ENCODE assay signal across 14 mouse cellular contexts in the genomic region with DNA sequence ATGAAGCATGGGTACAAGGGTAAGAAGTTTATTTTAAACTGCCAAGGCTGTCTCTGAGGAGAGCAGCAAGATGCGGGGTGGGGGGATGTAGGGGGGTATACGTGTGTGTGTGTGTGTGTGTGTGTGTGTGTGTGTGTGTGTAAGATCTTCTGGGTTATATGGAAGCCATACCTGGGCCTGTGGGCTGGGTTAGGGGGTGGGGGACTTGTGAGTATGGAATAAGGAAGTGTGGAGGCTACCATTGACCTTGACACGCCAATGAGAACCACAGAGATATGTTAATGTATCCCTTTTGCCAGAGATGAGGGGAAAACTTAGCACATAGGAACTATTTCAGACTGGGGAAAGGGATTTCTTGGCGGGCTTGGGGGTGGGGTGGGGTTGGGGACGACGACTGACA. TPM values are rescaled to one million over a fixed set of nuclear protein-coding genes. Genes with fewer than 3 reads are reported as not detected.
DNase-seq lines count a peak whose midpoint lies in the region; ATAC-seq and TF ChIP-seq lines count a peak whose summit lies in the region.
"Had no signal": no experiment of that assay in that cellular context is flagged by ENCODE, and none has a peak within 500 bp of the region (broad histone marks: within the 10 kb centered on the region; RNA-seq: fewer than 3 reads in every experiment).

No protein-coding gene starts in this region.

- no peak for TF ChIP-seq POLR2A in myocyte (IDR thresholded peaks at IDR 0.05; ENCODE audit: insufficient read length, low read depth)

- no peak overlapping the region for H3K9ac ChIP-seq in forebrain, embryonic 12.5 days
- H3K9ac ChIP-seq in forebrain, postnatal 0 days: no peak overlapping the region
- H3K9ac ChIP-seq in hindbrain, embryonic 15.5 days: no peak overlapping the region
- no peak overlapping the region for H3K9ac ChIP-seq in hindbrain, embryonic 16.5 days (ENCODE audit: low read depth, low read length)
- no peak overlapping the region for H3K9ac ChIP-seq in midbrain, embryonic 15.5 days
- no peak overlapping the region for H3K9ac ChIP-seq in midbrain, embryonic 11.5 days (ENCODE audit: low read length)

- no peak for TF ChIP-seq CTCF in forebrain, postnatal 0 days (IDR thresholded peaks at IDR 0.05; ENCODE audit: low read depth)

- no peak overlapping the region for H3ac ChIP-seq in myocyte (ENCODE audit: control insufficient read depth, insufficient read length)

- no peak for ATAC-seq in forebrain, embryonic 12.5 days (ENCODE audit: low FRiP score)
- no peak for ATAC-seq in forebrain, postnatal 0 days
- no peak for ATAC-seq in hindbrain, embryonic 15.5 days (ENCODE audit: low FRiP score, low read depth)
- no peak for ATAC-seq in hindbrain, embryonic 16.5 days
- no peak for ATAC-seq in midbrain, embryonic 15.5 days (replicated peaks)
- ATAC-seq in midbrain, embryonic 11.5 days (ENCODE audit: low FRiP score): no peak
- ATAC-seq: activated CD4-positive, CD25-positive, alpha-beta regulatory T cell, adult 4 months had no signal

- H3K9me3 ChIP-seq in forebrain, embryonic 12.5 days: no peaks in the 10 kb centered on the region
- H3K9me3 ChIP-seq in forebrain, postnatal 0 days (ENCODE audit: low read length): no peaks in the 10 kb centered on the region
- H3K9me3 ChIP-seq in hindbrain, embryonic 15.5 days: no peaks in the 10 kb centered on the region
- no peaks in the 10 kb centered on the region for H3K9me3 ChIP-seq in hindbrain, embryonic 16.5 days (ENCODE audit: control insufficient read depth, low read length)
- no peaks in the 10 kb centered on the region for H3K9me3 ChIP-seq in midbrain, embryonic 15.5 days
- no peaks in the 10 kb centered on the region for H3K9me3 ChIP-seq in midbrain, embryonic 11.5 days (ENCODE audit: control insufficient read depth, low read length)

- no peaks in the 10 kb centered on the region for H3K27me3 ChIP-seq in forebrain, embryonic 12.5 days
- H3K27me3 ChIP-seq in forebrain, postnatal 0 days (ENCODE audit: insufficient read depth, low read length): no peaks in the 10 kb centered on the region
- no peaks in the 10 kb centered on the region for H3K27me3 ChIP-seq in hindbrain, embryonic 15.5 days
- no peaks in the 10 kb centered on the region for H3K27me3 ChIP-seq in hindbrain, embryonic 16.5 days (replicated peaks; ENCODE audit: control insufficient read depth, insufficient read depth, low read length)
- no peaks in the 10 kb centered on the region for H3K27me3 ChIP-seq in midbrain, embryonic 15.5 days (replicated peaks)
- H3K27me3 ChIP-seq in midbrain, embryonic 11.5 days (ENCODE audit: control insufficient read depth, insufficient read depth, low read length): no peaks in the 10 kb centered on the region
- H3K27me3 ChIP-seq in myocyte (ENCODE audit: control insufficient read depth, insufficient read depth, insufficient read length): no peaks in the 10 kb centered on the region

- H3K4me2 ChIP-seq in forebrain, embryonic 12.5 days: peak overlapping the region; percentile 9; the same call in 1 of the 2 replicates
- no peak overlapping the region for H3K4me2 ChIP-seq in forebrain, postnatal 0 days (ENCODE audit: low read depth)
- H3K4me2 ChIP-seq in hindbrain, embryonic 15.5 days: peak overlapping the region; percentile 78
- no peak overlapping the region; the same call in 1 of the 2 replicates for H3K4me2 ChIP-seq in hindbrain, embryonic 16.5 days (ENCODE audit: low read length)
- H3K4me2 ChIP-seq in midbrain, embryonic 15.5 days: peak overlapping the region; percentile 83; the same call in 1 of the 2 replicates
- H3K4me2 ChIP-seq in midbrain, embryonic 11.5 days: no peak overlapping the region
- H3K4me2 ChIP-seq in myocyte (ENCODE audit: low read depth): peak overlapping the region; percentile 92

- H3K4me1 ChIP-seq in forebrain, embryonic 12.5 days: peaks cover 26% of the 10 kb centered on the region
- H3K4me1 ChIP-seq in forebrain, postnatal 0 days (ENCODE audit: insufficient read depth): peaks cover 13% of the 10 kb centered on the region
- peaks cover 25% of the 10 kb centered on the region for H3K4me1 ChIP-seq in hindbrain, embryonic 15.5 days (replicated peaks)
- peaks cover 20% of the 10 kb centered on the region for H3K4me1 ChIP-seq in hindbrain, embryonic 16.5 days (ENCODE audit: control insufficient read depth, insufficient read depth, low read depth, low read length)
- H3K4me1 ChIP-seq in midbrain, embryonic 15.5 days: peaks cover 27% of the 10 kb centered on the region
- H3K4me1 ChIP-seq in midbrain, embryonic 11.5 days (ENCODE audit: control insufficient read depth, insufficient read depth, low read length): peaks cover 11% of the 10 kb centered on the region

- H3K4me3 ChIP-seq in forebrain, embryonic 12.5 days (replicated peaks): no peak overlapping the region
- no peak overlapping the region for H3K4me3 ChIP-seq in forebrain, postnatal 0 days (ENCODE audit: low read depth, low read length)
- peak overlapping the region; percentile 0; the same call in 1 of the 2 replicates for H3K4me3 ChIP-seq in hindbrain, embryonic 15.5 days
- H3K4me3 ChIP-seq in hindbrain, embryonic 16.5 days (ENCODE audit: low read length): no peak overlapping the region
- H3K4me3 ChIP-seq in midbrain, embryonic 15.5 days: no peak overlapping the region
- no peak overlapping the region for H3K4me3 ChIP-seq in midbrain, embryonic 11.5 days (ENCODE audit: low read depth, low read length)
- H3K4me3 ChIP-seq in myocyte: peak overlapping the region; percentile 96

- H3K79me2 ChIP-seq in myocyte (ENCODE audit: control insufficient read depth, insufficient read depth): peaks cover 59% of the 10 kb centered on the region

- peaks cover 5% of the 10 kb centered on the region for H3K36me3 ChIP-seq in forebrain, embryonic 12.5 days (replicated peaks)
- H3K36me3 ChIP-seq in forebrain, postnatal 0 days (ENCODE audit: insufficient read depth): 0 out of 2 replicates have a peak, but pooled peaks cover 3% of the 10 kb centered on the region
- no peaks in the 10 kb centered on the region for H3K36me3 ChIP-seq in hindbrain, embryonic 15.5 days
- H3K36me3 ChIP-seq in hindbrain, embryonic 16.5 days (ENCODE audit: control insufficient read depth, insufficient read depth, low read length): no peaks in the 10 kb centered on the region
- H3K36me3 ChIP-seq in midbrain, embryonic 15.5 days (replicated peaks): no peaks in the 10 kb centered on the region
- no peaks in the 10 kb centered on the region for H3K36me3 ChIP-seq in midbrain, embryonic 11.5 days (ENCODE audit: control insufficient read depth, insufficient read depth, low read length)
- no peaks in the 10 kb centered on the region for H3K36me3 ChIP-seq in myocyte (ENCODE audit: control insufficient read depth, insufficient read depth)

- no peak overlapping the region for H3K27ac ChIP-seq in forebrain, embryonic 12.5 days
- H3K27ac ChIP-seq in forebrain, postnatal 0 days (ENCODE audit: low read depth, low read length): no peak overlapping the region
- H3K27ac ChIP-seq in hindbrain, embryonic 15.5 days (replicated peaks): no peak overlapping the region
- no peak overlapping the region for H3K27ac ChIP-seq in hindbrain, embryonic 16.5 days (ENCODE audit: low read depth, low read length)
- H3K27ac ChIP-seq in midbrain, embryonic 15.5 days: no peak overlapping the region
- H3K27ac ChIP-seq in midbrain, embryonic 11.5 days (ENCODE audit: low read depth, low read length): no peak overlapping the region

- WGBS in forebrain, embryonic 12.5 days: 94% methylated on average over 6 of the region's 6 CpGs
- 94% methylated on average over 6 of the region's 6 CpGs for WGBS in forebrain, postnatal 0 days
- WGBS in hindbrain, embryonic 15.5 days: 93% methylated on average over 6 of the region's 6 CpGs
- WGBS in hindbrain, embryonic 16.5 days: 91% methylated on average over 6 of the region's 6 CpGs
- 90% methylated on average over 6 of the region's 6 CpGs for WGBS in midbrain, embryonic 15.5 days
- 89% methylated on average over 6 of the region's 6 CpGs for WGBS in midbrain, embryonic 11.5 days

- no peak for DNase-seq in forebrain, postnatal 0 days
- no peak for DNase-seq in midbrain, embryonic 11.5 days (ENCODE audit: low spot score, missing footprints)
- no peak for DNase-seq in urinary bladder, postnatal 25 days (ENCODE audit: low spot score)
- DNase-seq: adrenal gland, postnatal 36 days; cerebellum, postnatal 14 days; gastrocnemius, postnatal 14 days; heart, postnatal 36 days; kidney, adult 18-20 months had no signal

TF ChIP-seq in myocyte, 11 proteins besides CTCF, POLR2A, EP300 and RAD21:
- TF ChIP-seq MYOG (IDR thresholded peaks at IDR 0.05; ENCODE audit: control insufficient read depth in 1 of 3, insufficient read depth in 1 of 3, insufficient read length in 2 of 3, low read depth in 2 of 3): no peak
- no peak for TF ChIP-seq POLR2AphosphoS2 (IDR thresholded peaks at IDR 0.05; ENCODE audit: insufficient read length, low read depth)
- TF ChIP-seq CEBPB (IDR thresholded peaks at IDR 0.05; ENCODE audit: insufficient read depth, poor library complexity, severe bottlenecking): no peak
- no peak for TF ChIP-seq MAX (IDR thresholded peaks at IDR 0.05; ENCODE audit: low read depth)
- TF ChIP-seq SRF (IDR thresholded peaks at IDR 0.05; ENCODE audit: control insufficient read depth, insufficient read length, low read depth): no peak
- TF ChIP-seq TCF12 (IDR thresholded peaks at IDR 0.05; ENCODE audit: insufficient read depth, poor library complexity, severe bottlenecking): no peak

RNA-seq across cellular contexts. Expression of a gene that starts 1.9 kb away (rescaled TPM):
- 135 and 137 TPM in 2 replicates for polyA plus RNA-seq in forebrain, embryonic 12.5 days (2016; fragmentation: Nextera tagmentation; extraction: Ambion mirVana)
- total RNA-seq in forebrain, postnatal 0 days (2014; rRNA removed): 41.5 and 50.9 TPM in 2 replicates
- polyA plus RNA-seq in forebrain, postnatal 0 days (2015; fragmentation: Nextera tagmentation; extraction: Ambion mirVana): 93.7 and 107 TPM in 2 replicates
- polyA plus RNA-seq in hindbrain, embryonic 15.5 days (2015; fragmentation: Nextera tagmentation; extraction: Ambion mirVana): 100 and 105 TPM in 2 replicates
- polyA plus RNA-seq in hindbrain, embryonic 16.5 days (2015; fragmentation: Nextera tagmentation; extraction: Ambion mirVana): 91.2 and 98.6 TPM in 2 replicates
- 100 and 108 TPM in 2 replicates for polyA plus RNA-seq in midbrain, embryonic 15.5 days (2015; fragmentation: Nextera tagmentation; extraction: Ambion mirVana)
- 163 and 166 TPM in 2 replicates for polyA plus RNA-seq in midbrain, embryonic 11.5 days (2014; fragmentation: Nextera tagmentation; extraction: Ambion mirVana)
- 65.4 TPM for polyA plus RNA-seq in myocyte (2012; fragmentation: generic; extraction: Trizol)

Comparison
In these comparisons a context has a peak if more than half of its experiments do, and no peak if none do; other contexts are left out.
1. H3K4me2 ChIP-seq: peak in forebrain, embryonic 12.5 days (single experiment), hindbrain, embryonic 15.5 days (single experiment), midbrain, embryonic 15.5 days (single experiment) and myocyte (single experiment); none in forebrain, postnatal 0 days (single experiment), hindbrain, embryonic 16.5 days (single experiment) and midbrain, embryonic 11.5 days (single experiment).
2. H3K4me3 ChIP-seq: peak in hindbrain, embryonic 15.5 days (single experiment) and myocyte (single experiment); none in forebrain, embryonic 12.5 days (single experiment), forebrain, postnatal 0 days (single experiment), hindbrain, embryonic 16.5 days (single experiment), midbrain, embryonic 15.5 days (single experiment) and midbrain, embryonic 11.5 days (single experiment).